Mouse (Mus musculus): ENCODE results near the gene Vps35. TPM values are rescaled to one million over a fixed set of nuclear protein-coding genes. Genes with fewer than 3 reads are reported as not detected.

Gene Vps35
- 100 to 1,000 TPM in 2 of 3 experiments, 10 to 100 TPM in 1; 96.6 to 143 (median 113) TPM for polyA plus RNA-seq (2017; shearing (Covaris generic))

DNA sequence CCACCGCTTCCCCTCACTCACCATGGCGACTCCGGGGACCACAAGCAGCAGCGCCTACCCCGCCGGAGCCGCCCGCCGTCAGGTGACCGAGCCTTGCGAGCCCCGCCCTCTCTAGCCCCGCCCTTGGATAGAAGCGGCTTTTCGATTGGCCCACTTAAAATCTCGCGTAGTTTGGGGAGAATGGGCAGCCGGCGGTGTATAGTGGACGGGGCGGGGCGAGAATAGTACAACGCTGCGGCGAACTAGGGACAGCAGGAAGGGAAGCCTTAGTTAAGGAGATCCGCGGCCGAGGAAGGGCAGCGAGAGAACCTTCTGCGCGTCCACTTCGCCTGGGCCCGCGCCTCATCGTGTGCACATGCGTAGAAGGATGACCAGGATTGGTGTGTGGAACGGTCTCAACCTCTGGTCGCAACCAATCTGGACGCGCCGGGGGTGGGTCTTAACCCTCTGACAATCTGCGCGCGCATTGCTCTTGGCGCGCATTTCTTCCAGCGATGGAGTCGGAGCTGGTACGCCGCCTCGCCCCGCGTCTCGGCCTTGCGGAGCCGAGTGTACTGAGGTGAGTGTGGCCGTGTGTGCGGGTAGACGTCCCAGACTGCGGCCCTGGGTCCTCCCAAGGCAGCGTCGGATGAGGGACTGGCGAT, at the start of gene Vps35, which contains the start of gene Orc6:
Vps35 (minus strand) TSS at position 369 of the 644 bp plus-strand sequence.
Orc6 (plus strand) TSS at position 199 of the 644 bp plus-strand sequence.
- peak; percentile 94 for ATAC-seq

DNA sequence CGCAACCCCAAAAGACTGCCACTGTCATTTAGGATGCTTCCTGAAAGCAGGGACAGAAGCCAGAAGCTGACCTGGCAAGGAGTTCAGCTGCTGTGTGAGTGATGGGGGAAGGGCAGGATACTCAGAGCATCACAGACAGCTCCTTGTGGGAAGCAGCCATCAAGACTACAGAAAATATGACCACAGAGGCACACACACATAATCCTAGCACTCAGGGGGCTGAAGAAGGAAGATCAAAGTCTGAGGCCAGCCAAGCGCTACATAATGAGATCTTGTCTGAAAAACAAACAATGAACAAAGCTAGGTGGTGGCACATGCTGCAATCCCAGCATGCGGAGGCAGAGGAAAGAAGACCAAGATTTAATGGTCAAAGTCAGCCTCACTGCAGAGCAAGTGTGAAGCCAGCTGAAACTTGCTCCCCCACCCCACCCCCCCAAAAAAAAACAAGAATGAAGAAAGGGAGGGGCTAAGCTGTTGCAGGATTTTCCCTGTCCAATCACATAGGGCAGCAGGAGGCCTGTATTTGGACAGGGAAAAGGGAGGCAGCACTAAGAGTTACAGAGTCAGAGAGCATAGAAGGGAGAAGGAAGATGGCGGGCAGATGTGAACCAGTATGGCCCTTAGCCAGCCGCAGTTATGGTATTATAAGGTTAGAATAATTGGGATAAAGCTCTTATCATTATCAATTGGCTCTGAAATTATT, 40.4 kb upstream of the Vps35 start:
- no peak for ATAC-seq

DNA sequence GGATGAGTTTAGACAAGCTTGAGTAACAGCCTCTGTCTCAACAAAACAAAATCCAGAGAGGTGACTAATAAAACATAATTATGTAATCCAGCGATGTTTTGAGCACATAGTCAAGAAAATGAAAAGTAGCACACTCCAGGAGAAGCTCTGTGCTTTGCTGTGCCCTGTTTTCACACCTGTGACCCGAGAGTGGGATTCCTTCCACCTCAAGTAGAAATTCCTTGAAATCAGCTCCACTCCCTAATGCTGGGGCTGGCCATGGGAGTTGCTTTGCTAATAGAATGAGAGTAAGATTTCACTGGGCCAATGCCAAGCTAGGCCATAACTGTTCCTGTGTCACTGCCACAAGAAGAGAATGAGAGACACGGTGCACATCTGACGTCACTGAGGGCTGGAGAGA, 38.1 kb upstream of the Vps35 start:
- no peak for ATAC-seq

DNA sequence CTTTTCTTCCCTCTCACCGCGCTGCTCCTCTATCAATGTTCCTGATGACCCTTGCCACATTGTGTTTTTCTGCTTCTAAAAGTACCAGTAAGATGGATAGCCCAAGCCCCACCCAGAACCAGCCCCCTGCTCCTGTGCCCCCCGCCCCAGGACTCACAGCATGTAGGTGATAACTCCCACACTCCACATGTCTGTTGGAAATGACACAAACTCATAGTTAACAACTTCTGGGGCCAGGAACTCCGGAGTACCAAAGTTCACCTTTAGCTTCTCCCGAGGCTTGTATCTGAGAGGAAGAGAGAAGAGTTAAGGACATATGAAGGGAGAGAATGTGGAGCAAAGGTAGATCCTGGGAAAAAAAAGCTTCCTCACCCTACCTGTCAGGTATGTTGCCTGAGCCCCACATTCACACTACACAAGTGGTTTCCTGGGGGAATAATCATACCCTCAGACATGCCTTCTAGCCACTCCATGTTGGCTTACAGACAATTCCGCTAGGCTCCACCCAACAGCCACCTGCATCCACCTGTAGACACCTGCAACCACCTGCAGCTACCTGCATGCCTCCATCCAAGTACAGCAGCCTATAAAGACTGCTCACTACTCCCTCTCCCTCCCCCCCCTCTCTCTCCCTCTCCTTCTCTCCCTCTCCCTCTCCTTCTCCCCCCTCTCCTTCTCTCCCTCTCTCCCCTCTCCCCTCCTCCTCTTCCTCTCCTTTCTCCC, 36.8 kb upstream of the Vps35 start:
- no peak for ATAC-seq

DNA sequence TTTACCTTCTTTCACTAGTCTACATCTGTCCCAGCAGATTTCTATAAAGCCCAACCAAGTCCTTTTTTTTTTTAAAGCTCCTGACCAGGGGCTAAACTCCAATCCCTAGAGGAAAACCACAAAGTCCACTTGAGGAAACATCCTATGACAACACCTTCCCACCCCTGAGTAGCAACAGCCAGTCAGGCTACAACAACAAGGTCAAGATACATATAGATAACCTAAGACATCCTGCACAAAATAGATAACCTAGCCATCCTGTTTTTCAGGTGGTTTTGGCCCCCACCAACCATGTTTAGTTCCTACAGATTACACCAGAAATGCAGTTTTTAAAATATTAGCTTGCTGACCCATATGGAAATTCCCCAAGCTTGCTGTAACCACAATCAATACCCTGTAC, 35.5 kb upstream of the Vps35 start:
- ATAC-seq, result no peak

DNA sequence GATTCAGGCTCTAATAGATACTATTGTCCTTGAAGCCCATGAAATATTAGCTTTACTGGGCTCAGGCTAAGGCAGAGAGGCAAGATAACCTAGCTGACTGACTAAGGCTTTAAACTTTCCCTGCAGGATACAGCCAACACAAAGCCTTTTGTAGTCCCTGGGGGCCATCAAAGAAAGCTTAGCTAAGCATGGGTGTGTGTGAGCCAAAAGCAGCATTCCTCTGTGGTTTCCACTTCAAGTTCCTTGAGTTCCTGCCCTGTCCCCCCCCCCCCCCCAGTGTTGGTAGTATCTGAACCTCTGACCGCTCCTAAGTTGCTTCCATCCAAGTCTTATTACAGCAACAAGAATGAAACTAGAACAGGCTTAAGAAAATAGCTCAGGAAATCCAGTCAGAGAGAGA, 29.9 kb upstream of the Vps35 start:
- ATAC-seq, result no peak

DNA sequence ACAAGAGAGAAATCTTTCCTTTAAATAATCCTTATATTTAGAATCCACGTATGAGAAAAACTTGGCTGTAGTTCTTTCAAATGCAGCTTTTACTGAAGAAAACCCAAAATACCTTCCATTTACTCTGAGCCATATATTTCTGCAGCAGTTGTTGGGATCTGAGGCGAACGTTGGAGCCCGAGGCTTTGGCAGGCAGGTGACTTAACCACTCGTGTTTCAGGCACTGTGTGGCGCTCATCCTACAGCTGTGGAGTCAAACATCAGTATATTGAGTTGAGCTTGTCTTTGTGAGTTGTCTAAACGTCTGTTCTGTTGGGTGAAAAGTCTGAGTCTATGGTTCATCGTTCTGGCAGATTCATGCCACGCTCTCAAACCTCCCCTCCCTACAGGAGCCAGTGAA, 27.4 kb upstream of the Vps35 start:
- ATAC-seq, result no peak

DNA sequence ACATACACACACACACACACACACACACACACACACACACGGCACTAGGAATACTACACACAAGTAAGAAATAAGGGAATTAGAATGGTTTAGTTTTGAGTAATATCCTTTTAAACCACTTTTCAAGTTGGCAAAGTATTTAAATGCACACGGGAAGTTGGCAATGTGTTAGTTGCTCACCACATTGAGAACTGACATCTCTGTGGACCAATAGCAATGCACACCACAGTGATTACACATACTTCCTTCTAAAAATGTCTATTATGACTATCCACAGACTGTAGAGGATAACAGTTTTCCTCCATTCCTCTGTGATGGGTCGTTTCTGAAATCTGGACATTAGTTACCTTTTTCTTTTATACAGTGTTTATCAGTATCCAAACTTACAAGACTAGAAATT, 23.5 kb upstream of the Vps35 start:
- ATAC-seq, result no peak

DNA sequence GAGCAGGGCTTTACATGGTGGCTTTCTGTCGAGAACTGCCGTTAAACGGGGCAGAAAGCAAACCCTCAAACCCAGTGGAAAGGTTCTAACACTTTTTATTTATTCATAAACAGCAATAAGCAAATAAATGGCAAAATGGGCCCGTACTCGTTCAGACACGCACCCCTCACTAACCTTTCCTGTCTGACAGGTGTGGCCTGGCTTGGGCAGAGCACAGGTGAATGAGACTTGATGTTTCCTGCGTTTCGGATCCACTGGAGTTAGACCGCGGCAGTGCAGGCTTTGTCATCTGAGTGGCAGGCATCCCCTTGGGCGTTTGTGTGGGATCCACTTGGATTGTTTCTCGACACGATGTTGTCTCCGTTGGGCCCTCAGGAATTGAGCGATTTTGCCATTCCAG, 22.4 kb upstream of the Vps35 start:
- no peak for ATAC-seq

DNA sequence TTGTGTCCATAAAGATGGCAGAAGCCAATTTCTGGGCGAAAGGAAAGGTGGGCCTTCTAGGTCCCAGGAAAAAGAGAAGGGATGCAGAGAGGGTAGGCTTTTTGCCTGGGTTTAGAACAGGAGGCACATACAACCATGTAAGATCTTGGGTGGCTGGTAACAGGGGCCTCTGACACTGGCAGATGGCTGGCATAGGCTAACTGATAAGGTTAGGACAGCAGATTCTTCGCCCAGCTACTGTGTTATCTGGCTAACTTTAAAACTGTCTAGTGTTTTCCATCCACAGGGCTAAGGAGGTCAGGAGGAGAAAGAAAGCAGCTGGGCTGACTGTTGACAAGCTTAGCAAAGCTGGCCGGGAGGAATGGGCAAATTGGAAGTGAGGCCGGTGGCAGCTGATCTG, 18.9 kb upstream of the Vps35 start:
- ATAC-seq, result no peak

DNA sequence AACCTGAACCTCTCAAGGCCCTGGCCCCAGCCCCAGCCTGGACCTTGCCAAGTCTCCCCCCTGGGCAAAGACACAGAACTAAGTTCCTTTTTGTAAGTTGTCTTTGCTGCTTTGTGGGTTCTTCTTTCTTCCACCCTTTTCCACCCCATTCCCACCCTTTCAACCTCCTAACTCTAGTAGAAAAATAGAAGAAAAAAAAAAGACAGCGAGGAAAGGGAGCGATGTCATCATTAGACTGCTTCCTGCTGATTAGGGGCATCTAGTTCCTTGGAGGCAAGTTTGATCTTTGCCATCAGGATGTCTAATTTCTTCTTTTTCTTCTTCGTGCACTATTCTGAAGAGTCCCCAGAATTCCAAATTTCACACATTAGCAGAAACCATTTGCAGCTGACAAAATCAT, 13.4 kb upstream of the Vps35 start:
- no peak for ATAC-seq

DNA sequence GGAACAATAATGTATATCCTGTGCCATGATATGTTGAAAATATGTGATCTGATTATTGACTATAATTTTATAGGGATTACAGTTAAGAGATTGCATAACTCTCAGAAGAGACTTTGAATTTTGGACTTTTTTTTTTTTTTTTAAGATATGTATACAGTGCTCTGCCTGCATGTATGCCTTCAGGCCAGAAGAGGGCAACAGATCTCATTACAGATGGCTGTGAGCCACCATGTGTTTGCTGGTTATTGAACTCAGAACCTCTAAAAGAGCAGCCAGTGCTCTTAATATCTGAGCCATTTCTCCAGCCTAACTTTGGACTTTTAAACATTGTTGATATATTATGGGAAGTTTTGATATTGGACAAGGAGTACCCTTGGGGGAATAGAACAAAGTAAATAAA, 12.1 kb upstream of the Vps35 start:
- ATAC-seq, result no peak

DNA sequence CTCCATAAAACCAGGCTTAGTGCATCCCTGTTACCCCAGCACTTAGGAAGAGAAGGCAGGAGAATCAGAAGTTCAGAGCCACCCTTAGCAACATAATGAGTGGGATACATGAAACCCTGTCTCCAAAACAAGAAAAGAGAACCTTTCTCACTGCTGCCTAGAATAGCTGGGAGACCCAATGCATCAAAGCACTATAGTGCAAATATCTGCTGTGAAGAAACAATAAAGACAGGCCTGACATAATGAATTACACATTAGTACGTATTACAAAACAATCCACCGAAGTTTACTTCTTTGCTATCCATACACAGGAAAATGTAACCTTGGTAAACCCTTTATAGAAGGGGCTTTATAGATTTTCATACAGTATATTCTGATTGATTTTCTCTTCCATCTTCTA, 9.0 kb upstream of the Vps35 start:
- ATAC-seq, result no peak

DNA sequence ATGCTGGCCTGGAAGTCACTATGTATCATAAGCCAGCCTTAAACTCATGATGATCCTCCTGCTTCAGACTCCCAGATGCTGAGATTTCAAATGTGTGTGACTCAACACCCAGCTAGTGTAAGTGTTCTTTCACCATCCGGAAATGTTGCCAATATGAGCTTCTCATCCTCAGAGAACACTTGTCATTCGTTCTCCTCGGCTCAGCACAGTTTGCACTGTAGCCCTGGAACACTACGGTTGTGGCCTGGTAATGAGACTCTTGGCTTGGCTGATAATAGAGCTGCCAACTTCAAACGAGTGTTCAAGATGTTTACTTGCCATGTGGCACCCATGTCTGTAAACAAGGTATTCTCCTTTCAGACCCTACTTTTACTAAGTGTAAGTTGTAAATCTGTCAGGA, 3.9 kb upstream of the Vps35 start:
- no peak for ATAC-seq

DNA sequence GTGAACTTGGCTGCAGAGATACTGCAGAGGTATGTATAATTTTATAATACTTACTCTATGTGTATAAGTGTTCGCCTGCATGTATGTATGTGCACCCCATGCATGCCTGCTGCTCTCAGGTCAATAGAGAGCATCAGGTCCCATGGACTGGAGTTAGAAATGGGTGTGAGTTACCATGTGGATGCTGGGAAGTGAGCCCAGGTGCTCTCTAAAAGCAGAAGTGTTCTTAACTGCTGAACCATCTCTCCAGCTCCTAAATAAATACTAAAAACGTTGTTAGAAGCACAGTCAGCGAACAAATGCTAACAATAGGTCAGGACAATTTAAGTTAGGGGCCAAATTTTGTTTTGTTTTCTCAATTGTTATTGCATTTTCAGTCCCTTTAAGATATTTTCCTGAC, 3.3 kb upstream of the Vps35 start:
- ATAC-seq, result no peak

DNA sequence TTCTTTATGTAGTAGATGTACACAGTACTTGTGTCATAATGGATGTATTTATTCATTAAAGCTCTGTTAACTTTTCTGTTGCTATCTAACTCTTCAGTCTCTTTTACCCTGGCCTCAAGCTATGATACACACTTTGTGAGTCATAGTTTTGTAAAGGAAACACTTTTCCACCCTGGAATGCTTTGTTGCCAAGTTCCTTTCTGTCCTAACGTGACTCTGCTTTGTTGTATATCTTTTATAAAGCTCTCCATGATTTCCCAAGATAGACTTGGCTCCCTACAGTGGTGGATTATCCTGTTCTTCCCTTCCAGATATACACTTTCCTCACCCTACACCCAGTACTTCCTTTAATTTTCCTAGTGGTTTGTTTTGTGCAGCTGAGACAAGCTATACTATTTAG, 2.3 kb upstream of the Vps35 start:
- no peak for ATAC-seq

DNA sequence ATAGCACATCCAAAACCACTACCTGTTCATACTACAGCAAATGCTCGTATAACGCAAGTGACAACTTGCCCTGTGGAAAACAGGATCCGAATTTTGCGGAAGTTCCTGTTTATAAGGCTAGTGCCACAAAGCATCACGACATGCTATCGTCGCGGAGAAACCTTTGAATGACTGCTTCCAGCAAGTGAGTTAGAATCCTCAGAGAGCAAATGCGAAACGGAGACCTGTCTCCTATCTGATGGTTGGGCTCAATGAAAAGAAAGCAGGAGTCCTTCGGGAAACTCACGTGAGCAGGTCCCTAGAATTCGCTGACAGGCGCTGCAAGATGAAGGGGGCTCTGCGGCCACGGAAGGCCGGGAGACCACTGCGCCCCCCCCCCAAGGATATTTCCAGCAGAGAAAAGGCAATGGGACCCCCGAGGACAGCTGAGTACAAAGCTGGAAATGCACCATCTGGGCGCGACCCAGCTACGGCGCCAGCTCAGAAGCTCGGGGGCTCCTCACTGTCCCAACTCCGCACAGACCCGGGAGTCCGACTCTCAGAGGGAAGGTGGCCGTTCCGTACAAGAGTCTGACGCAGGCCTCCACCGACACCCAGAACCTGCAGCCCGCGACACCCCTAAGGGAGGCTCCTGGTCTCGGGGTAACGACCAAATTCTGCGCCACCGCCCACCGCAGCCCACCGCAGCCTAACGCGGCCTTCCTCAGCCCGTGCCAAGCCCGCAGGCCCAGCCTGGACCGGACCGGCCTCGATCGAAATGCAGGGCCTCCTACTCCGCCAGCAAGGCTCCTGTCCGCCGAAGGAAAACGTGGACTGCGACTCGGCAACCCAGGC, 785 bp downstream of the Vps35 start:
- peak; percentile 0 for ATAC-seq

DNA sequence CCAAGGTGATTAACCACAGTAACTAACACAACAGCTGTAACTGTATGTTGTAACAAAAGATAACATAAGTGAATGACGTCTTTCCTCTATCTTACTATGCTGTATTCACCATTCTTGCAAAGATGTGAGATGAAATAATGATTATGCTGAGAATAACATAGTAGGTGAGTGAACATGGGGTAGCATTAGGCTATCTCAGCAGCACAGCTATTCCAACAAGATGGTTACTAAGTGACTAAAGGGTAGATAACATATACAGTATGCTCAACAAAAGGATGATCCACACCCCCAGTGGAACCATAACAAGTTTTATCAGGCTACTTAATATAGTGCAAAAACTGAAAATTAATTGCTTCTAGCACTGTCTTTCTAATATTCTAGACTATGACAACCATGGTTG, 12.8 kb downstream of the Vps35 start:
- ATAC-seq, result no peak

DNA sequence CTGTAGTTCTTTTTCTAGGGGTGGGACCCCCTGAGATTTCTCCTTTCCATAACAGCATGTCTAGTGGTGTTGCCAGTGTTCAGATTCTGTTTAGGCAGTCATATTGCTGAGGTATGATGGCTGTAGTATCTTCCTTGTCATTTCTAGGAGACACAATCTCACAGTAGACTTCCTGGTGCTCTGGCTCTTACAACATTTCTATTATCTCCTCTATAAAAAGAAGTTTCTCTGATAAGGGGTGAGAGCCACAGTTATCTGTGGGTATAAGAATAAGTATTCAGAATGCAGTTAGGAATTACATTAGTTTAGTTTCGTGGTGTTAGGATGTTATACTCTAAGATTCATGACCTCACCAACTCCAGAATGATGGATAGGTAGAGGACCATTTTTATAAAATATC, 72.3 kb downstream of the Vps35 start:
- ATAC-seq, result no peak

DNA sequence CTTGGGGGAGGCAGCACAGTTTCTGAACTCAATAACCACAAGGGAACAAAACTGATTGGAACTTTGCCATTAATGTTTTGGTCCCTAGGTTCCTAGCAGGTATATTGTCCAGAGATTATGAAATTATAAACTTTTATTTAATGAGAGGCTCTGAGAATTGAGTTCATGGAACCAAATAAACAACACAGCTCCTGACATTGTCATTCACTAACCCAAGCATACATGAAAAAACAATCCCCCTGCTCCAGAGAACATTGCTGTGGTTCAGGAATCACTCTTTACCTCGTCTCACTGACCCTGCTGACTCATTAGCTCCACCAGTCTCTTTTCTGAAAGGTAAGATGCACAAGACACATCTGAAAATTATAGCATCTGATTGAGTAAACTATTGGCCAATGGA, 73.9 kb downstream of the Vps35 start, which contains the start of gene Olfr371:
Olfr371 (plus strand) TSS at position 301 of the 400 bp plus-strand sequence.
- no peak for ATAC-seq

DNA sequence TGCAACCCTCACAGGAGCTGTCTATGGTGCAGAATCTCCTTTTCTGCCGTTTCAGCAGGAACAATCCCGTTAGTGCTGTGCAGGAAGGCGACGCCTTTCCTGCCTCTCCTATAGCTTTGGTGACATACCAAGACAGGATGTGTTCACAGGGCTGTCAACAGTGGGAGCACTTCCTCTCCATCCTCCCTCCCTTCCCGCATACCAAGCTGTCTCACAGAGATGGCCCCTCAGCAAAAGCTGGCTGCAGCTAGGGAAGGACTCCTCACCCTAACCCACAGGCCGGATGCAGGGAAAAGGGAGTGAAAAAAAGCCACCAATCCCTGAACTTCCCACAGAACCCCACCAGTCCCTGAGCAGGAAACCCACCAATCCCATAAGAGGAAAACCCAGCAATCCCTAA, 78.6 kb downstream of the Vps35 start:
- ATAC-seq, result no peak

DNA sequence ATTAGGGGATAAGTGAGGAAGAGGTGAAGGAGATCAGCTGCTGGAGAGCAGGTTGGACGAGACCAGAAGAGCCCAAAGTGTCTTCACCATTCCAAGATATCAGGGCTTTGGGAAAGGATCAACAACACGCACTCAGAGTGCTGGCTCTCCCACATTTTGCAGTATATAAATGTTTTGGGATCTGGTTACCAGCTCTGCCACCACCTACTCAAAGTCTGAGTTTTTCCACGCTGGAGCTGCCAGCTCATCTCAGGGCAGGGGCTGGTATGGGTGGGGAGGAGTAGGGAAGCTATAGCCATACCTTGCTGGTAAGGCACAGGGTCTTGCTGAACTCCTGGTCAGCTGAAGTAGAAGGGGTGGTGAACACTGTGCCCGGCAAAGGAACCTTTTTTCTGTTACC, 79.4 kb downstream of the Vps35 start:
- ATAC-seq, result no peak
